Mouse (Mus musculus): ENCODE results near the gene Csnk2b. TPM values are rescaled to one million over a fixed set of nuclear protein-coding genes. Genes with fewer than 3 reads are reported as not detected.
A peak's percentile ranks its signal among the peaks of the same experiment; 100 is the strongest.

Csnk2b gene
- polyA plus RNA-seq, 1 experiment from 2014 or later = 308 TPM

DNA sequence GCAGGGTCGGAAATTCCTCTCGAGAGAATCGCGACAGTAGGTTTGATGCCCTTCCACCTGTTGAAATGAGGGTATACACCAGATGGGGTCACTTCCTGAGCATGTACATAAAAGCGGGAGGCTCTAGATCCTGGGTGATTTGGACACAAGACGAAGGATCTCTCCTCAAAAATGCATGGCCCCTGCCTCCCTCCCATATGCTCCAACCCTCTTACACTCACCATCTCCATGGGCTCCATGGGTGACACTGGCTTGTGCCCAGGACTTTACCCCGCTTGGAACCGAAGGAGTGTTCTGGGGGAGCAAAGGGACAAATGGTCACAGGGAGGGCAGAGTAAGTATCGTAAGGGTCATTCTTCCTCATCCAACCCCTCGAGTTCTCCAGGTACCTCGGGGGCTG, 39.6 kb upstream of the Csnk2b start:
- H3K4me2 ChIP-seq = no peak overlapping the region
- no peak overlapping the region for H3K27ac ChIP-seq (replicated peaks)
- H3K36me3 ChIP-seq = peaks cover 58% of the 10 kb centered on the region
- no peaks in the 10 kb centered on the region for H3K9me3 ChIP-seq
- ATAC-seq (ENCODE audit: low FRiP score, low read depth) = no peak
- H3K4me3 ChIP-seq = peak overlapping the region; percentile 96; the same call in 1 of the 2 replicates
- 83% methylated on average over 11 of the region's 11 CpGs for WGBS
- H3K27me3 ChIP-seq = no peaks in the 10 kb centered on the region
- H3K9ac ChIP-seq = no peak overlapping the region
- H3K4me1 ChIP-seq (replicated peaks) = peaks cover 33% of the 10 kb centered on the region

DNA sequence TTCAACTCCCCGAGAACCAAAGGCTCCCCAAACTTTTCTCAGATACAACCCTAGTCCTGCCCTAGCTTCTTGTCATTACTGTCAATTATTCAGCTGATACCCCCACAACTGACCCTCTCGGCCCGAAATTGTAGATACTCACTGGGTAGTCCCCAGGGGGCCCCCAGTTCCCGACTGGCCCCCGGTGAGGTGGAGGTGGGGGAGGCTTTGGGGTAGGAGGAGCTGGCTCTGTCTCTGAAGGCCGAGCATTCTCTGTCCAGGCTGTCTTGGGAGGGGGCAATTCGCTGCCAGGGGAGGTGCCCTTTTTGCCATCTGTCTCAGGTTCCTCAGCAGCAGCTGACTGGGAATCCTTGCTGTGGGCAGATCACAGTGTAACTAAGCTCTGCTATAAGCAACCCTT, 37.8 kb upstream of the Csnk2b start:
- Histone ChIP-seq H3K36me3 (peaks cover 75% of the 10 kb centered on the region), H3K4me3 (no peak overlapping the region), H3K4me2 (no peak overlapping the region), H3K4me1 (replicated peaks) (peaks cover 24% of the 10 kb centered on the region), H3K9ac (no peak overlapping the region), H3K27me3 (no peaks in the 10 kb centered on the region), H3K27ac (replicated peaks) (no peak overlapping the region), H3K9me3 (no peaks in the 10 kb centered on the region)
- no peak for ATAC-seq (ENCODE audit: low FRiP score, low read depth)
- WGBS = 88% methylated on average over 7 of the region's 7 CpGs

DNA sequence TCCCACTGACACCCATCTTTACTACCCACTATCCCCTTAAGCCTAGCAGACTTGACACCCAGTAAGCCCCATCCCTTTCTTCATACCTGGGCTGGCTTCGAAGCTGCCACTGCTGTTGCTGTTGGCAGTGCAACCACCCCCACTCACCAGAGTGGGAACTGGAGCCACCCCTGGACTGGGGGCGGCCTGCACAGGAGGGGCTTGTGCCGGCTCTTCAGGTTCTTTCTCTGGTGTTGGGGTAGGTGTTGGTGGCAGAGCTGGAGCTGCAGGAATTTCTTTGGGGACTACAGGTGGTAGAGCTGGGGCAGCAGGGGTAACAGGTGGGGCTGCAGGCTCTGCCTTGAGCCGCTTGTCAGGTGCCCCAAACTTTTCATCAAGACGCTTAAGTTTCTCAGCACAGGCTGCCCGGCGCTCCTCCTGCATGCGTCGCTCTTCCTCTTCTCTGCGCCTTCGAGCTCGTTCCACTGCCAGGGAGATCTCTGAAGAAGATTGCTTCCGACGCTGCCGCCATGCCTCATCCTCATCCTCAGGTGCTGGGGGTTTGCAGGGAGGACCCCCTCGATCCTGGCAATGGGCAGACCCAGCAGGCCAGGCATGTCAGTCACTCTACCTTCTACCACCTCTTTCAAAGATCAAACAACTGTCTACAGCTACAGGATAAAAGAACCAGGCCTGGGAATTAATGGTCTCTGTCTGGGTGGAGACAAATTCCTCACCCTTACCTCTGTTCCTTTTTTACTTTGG, 37.2 kb upstream of the Csnk2b start:
- Histone ChIP-seq H3K4me1 (replicated peaks) (peaks cover 24% of the 10 kb centered on the region), H3K36me3 (peaks cover 82% of the 10 kb centered on the region), H3K9ac (no peak overlapping the region), H3K4me2 (no peak overlapping the region), H3K4me3 (no peak overlapping the region), H3K9me3 (no peaks in the 10 kb centered on the region), H3K27me3 (no peaks in the 10 kb centered on the region), H3K27ac (replicated peaks) (no peak overlapping the region)
- no peak for ATAC-seq (ENCODE audit: low FRiP score, low read depth)
- 92% methylated on average over 16 of the region's 16 CpGs for WGBS

DNA sequence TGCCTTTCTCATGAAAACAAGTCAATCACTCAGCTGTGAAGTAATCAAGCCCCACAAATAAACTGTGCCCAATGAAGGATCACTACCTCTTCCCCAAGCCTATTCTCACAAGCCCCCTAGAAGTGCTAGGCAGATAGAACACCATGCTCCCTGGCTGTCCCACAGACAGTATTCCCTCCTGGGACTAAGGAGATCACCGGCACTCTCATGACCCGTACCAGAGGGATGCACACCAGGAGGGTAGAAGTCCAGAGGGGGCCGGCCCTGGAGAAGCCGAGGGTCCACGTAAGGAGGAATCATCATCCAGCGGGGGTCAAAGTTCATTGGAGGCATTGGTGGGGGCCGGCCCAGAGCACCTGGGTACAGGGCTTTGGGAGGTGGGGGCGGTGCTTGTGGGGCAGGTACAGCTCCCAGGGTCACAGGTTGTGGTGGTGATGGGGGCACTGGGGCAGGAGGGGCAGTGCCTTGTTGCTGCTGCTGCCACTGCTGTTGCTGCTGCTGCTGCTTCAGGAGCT, 35.9 kb upstream of the Csnk2b start:
- H3K4me2 ChIP-seq = no peak overlapping the region
- no peaks in the 10 kb centered on the region for H3K9me3 ChIP-seq
- 93% methylated on average over 8 of the region's 8 CpGs for WGBS
- no peak for ATAC-seq (ENCODE audit: low FRiP score, low read depth)
- peaks cover 95% of the 10 kb centered on the region for H3K36me3 ChIP-seq
- no peak overlapping the region for H3K27ac ChIP-seq (replicated peaks)
- no peak overlapping the region for H3K9ac ChIP-seq
- H3K27me3 ChIP-seq = no peaks in the 10 kb centered on the region
- peaks cover 16% of the 10 kb centered on the region for H3K4me1 ChIP-seq (replicated peaks)
- H3K4me3 ChIP-seq = no peak overlapping the region

DNA sequence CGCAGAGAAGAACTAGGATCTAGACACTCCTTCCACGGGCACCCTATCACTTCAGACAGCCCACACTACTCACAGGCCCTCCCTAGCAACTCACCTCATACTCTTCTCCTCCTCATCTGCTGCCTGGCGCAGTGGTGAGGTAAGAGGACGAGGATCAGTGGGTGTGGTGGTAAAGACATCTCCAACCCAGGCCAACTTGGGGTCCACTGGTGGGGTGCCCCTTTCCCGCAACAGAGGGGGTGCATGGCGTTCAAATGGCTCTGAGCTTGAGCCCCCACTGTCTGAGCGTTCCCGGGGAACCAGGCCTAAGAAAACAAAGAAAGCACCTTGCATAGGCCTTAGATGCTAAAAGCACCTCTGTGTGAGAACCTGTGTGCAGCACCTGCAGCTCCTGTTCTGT, 35.4 kb upstream of the Csnk2b start:
- no peaks in the 10 kb centered on the region for H3K9me3 ChIP-seq
- 96% methylated on average over 8 of the region's 8 CpGs for WGBS
- H3K36me3 ChIP-seq = peaks cover 99% of the 10 kb centered on the region
- H3K4me3 ChIP-seq = no peak overlapping the region
- no peak overlapping the region for H3K4me2 ChIP-seq
- no peaks in the 10 kb centered on the region for H3K27me3 ChIP-seq
- H3K9ac ChIP-seq = no peak overlapping the region
- no peak for ATAC-seq (ENCODE audit: low FRiP score, low read depth)
- no peak overlapping the region for H3K27ac ChIP-seq (replicated peaks)
- peaks cover 11% of the 10 kb centered on the region for H3K4me1 ChIP-seq (replicated peaks)

DNA sequence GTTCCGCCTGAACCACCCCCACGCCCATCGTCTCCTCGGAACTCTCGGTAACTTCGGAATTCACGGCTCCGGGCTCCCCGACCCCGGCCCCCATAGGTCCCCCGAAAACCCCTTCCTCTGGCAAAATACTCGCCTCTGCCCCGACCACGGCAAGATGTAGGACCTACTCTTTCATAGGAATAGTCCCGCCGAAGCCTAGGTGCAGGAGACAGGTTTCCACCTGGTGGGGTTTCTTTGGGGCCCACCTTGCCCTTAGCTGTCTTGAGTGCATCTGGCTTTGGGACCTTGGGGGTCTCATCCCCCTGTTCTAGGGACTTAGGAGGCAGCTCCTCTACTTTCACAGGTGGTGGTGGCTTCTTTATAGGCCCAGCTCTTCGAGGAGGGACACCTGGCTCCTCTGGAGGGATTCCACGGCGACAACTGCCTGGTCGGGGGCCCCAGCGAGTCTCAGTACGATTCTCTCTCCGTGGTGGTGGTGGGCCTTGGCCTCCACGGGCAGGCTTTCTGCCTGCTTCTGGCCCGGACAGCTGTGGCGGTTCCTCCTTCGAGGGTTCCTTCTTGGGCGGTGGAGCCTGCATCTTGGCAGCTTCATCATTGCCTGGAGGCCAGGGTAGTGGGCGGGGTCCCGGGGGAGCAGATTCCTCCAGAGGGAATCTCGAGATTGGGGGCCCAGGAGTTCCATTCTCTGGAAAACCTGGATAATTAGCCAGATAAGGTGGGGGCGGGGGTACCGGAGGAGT, 34.8 kb upstream of the Csnk2b start:
- H3K4me2 ChIP-seq = no peak overlapping the region
- no peak overlapping the region for H3K4me3 ChIP-seq
- H3K4me1 ChIP-seq (replicated peaks) = peaks cover 5% of the 10 kb centered on the region
- no peaks in the 10 kb centered on the region for H3K9me3 ChIP-seq
- no peak overlapping the region for H3K27ac ChIP-seq (replicated peaks)
- no peak overlapping the region for H3K9ac ChIP-seq
- no peak for ATAC-seq (ENCODE audit: low FRiP score, low read depth)
- 92% methylated on average over 33 of the region's 33 CpGs for WGBS
- H3K36me3 ChIP-seq = peaks cover 98% of the 10 kb centered on the region
- no peaks in the 10 kb centered on the region for H3K27me3 ChIP-seq

DNA sequence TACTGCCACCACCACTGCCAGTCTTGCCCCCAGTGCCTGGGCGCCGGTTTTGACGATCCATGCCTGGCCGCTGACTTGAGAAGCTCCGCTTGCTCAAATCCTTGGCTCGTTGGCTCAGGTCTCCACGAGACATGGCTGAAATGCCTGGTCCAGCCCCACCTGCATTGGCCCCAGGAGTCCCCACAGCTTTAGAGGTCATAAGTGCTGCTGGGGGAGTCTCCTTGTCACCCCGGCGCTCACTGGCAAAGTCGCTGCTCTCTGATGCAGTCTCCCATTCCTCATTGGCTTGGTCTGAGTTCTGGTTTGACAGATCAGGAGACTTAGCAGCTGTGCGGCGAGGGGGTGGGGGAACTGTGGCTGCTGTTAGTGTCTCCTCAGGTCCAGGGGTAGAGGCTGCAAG, 33.6 kb upstream of the Csnk2b start:
- H3K4me1 ChIP-seq (replicated peaks) = no peaks in the 10 kb centered on the region
- no peak overlapping the region for H3K9ac ChIP-seq
- no peak overlapping the region for H3K27ac ChIP-seq (replicated peaks)
- H3K4me2 ChIP-seq = no peak overlapping the region
- H3K27me3 ChIP-seq = no peaks in the 10 kb centered on the region
- peaks cover 95% of the 10 kb centered on the region for H3K36me3 ChIP-seq
- WGBS = 95% methylated on average over 12 of the region's 12 CpGs
- no peak for ATAC-seq (ENCODE audit: low FRiP score, low read depth)
- no peaks in the 10 kb centered on the region for H3K9me3 ChIP-seq
- H3K4me3 ChIP-seq = no peak overlapping the region

DNA sequence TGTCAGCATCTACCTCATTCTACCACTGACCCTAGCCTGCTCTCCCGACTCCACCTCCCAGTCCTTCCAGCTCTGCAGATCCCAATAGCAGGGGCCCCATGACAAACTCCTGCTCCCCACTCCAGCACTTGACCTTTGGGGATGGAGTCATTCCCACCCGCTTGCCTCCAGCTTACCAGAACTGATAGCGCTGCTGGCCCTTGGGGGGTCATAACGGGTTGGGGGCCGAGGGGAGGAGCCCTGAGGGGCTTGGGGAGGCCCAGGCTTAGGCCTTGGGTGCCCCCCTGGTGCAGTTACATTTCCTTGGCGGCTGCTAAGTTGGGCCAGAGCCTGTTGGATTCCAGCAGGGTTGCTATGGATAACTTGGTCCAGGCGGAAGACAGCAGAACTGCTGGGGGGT, 32.8 kb upstream of the Csnk2b start:
- Histone ChIP-seq H3K4me3 (no peak overlapping the region), H3K4me2 (no peak overlapping the region), H3K36me3 (peaks cover 95% of the 10 kb centered on the region), H3K27me3 (no peaks in the 10 kb centered on the region), H3K4me1 (replicated peaks) (no peaks in the 10 kb centered on the region), H3K9ac (no peak overlapping the region), H3K27ac (replicated peaks) (no peak overlapping the region), H3K9me3 (no peaks in the 10 kb centered on the region)
- WGBS = 71% methylated on average over 7 of the region's 7 CpGs
- no peak for ATAC-seq (ENCODE audit: low FRiP score, low read depth)

DNA sequence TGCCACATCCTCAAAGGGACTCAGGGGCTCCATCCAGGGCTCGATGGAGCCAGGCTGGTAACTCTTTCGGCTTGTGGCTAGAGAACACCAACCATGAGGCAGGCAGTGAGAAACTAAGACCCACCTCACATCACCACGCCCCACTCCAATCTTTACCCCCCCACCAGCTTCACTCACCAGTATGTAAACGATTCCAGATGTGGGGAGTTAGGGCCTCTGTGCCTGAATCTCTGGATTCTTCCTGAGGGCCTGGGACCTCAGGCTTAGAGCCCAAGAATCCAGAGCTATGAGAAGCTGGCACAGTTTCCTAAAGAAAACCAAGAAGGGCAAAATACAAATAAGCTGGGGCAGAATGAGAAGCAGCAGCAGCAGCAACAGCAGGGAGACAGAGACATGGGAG, 32.1 kb upstream of the Csnk2b start:
- Histone ChIP-seq H3K4me2 (no peak overlapping the region), H3K4me1 (replicated peaks) (no peaks in the 10 kb centered on the region), H3K27me3 (no peaks in the 10 kb centered on the region), H3K9me3 (no peaks in the 10 kb centered on the region), H3K36me3 (peaks cover 95% of the 10 kb centered on the region), H3K9ac (no peak overlapping the region), H3K4me3 (no peak overlapping the region), H3K27ac (replicated peaks) (no peak overlapping the region)
- WGBS = 90% methylated on average over 4 of the region's 4 CpGs
- ATAC-seq (ENCODE audit: low FRiP score, low read depth) = no peak

DNA sequence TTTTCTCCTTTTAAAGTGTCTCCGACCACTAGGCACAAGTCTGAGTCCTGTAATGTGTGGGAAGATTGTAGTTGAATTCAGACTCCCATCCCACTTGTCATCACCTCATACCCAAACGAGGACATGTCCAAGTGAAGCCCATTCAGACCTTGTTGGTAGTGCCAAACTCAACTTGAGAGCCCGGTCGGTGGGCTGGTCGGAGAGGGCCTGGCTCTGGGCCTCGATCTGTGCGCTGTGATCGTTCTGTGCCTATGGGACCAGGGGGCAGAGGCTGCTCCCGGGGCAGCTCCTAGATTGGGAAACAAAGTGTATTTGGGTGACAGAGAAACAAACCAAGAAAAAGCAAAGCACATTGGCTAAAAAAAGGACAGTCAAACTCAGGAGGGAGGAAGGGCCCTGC, 31.2 kb upstream of the Csnk2b start:
- no peaks in the 10 kb centered on the region for H3K4me1 ChIP-seq (replicated peaks)
- 97% methylated on average over 9 of the region's 9 CpGs for WGBS
- no peaks in the 10 kb centered on the region for H3K27me3 ChIP-seq
- peaks cover 94% of the 10 kb centered on the region for H3K36me3 ChIP-seq
- no peak overlapping the region for H3K9ac ChIP-seq
- H3K9me3 ChIP-seq = no peaks in the 10 kb centered on the region
- no peak overlapping the region for H3K27ac ChIP-seq (replicated peaks)
- no peak overlapping the region for H3K4me3 ChIP-seq
- no peak for ATAC-seq (ENCODE audit: low FRiP score, low read depth)
- no peak overlapping the region for H3K4me2 ChIP-seq

DNA sequence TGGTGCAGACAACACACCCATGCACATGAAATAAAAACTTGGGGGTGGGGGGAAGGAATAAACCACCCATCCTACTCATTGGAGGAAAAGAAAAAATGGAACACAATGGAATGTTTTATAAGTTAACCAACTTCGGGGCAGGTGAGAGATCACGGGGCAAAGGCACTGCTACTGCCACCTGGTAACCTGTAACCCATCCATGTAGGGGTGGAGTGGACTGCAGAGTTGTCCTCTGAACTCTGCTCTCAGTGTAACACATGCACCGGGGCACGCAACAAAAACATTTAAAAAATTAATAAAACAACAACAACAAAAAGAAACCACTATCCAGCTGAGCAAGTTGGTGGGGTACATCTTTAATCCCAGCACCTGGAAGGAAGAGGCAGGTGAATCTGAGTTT, 30.3 kb upstream of the Csnk2b start:
- no peak for ATAC-seq (ENCODE audit: low FRiP score, low read depth)
- WGBS = 96% methylated on average over 4 of the region's 4 CpGs
- Histone ChIP-seq H3K36me3 (peaks cover 91% of the 10 kb centered on the region), H3K4me2 (no peak overlapping the region), H3K4me1 (replicated peaks) (no peaks in the 10 kb centered on the region), H3K27me3 (no peaks in the 10 kb centered on the region), H3K9me3 (no peaks in the 10 kb centered on the region), H3K27ac (replicated peaks) (no peak overlapping the region), H3K9ac (no peak overlapping the region), H3K4me3 (no peak overlapping the region)

DNA sequence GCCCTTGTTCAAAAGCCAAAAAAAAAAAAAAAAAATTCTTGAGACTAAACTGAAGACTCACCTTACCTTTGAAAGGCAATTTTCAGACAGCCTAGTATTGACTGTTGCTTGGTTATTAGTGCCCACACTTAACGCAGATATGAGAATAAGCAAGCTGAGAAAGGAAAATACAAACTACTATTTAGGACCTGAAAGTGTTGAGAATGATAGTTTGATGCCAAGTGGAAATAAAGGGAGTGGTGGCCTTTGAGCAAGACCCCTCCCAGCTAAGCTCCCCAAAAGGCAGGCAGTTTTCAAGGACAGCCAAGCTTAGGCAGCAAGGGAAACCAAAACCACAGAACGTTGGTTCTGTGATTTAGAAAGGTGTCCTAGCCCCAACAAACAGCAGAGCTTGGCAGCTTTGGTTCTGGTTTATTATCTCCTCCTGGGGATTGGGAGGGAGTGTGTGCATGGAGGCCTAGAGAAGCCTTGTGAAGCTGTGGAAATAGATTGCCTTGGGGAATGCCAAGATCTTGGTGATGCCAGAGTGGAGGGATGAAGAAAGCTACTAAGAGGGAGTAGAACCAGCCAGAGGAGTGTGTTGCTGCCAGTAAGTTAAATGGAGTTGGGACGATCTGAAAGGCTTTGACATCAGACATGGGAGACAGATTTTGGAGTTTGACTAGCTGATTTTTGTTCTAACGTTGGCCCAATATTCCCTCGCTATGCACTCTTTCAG, 26.2 kb upstream of the Csnk2b start:
- Histone ChIP-seq H3K4me2 (no peak overlapping the region), H3K9ac (no peak overlapping the region), H3K27me3 (no peaks in the 10 kb centered on the region), H3K27ac (replicated peaks) (no peak overlapping the region), H3K4me3 (no peak overlapping the region), H3K4me1 (replicated peaks) (no peaks in the 10 kb centered on the region), H3K36me3 (peaks cover 91% of the 10 kb centered on the region), H3K9me3 (no peaks in the 10 kb centered on the region)
- no peak for ATAC-seq (ENCODE audit: low FRiP score, low read depth)
- 68% methylated on average over 5 of the region's 5 CpGs for WGBS
